Mouse (Mus musculus) bone marrow, adult 2 months (tissue): Measurements from ENCODE around the gene Rwdd1.

Experiments
- CTCF ChIP-seq: fragments of 200-500 bp; IDR thresholded peaks from 2 replicates; pipeline ENCODE4 v1.5.1; 2011; ENCODE audit warnings: low read length, control low read depth; ENCODE audit not compliant: control insufficient read depth, insufficient read depth
- POLR2A ChIP-seq: fragments of 200-500 bp; IDR thresholded peaks from 2 replicates; pipeline ENCODE4 v1.6.1; 2011; ENCODE audit warnings: low read depth, mild to moderate bottlenecking, control low read depth, low read length, borderline replicate concordance; ENCODE audit not compliant: control insufficient read depth

- TF ChIP-seq CTCF, result no peak
- no peak for TF ChIP-seq POLR2A
Observed at GRCm38 (mm10) chr10:34053987-34054386, 34.6 kb upstream of the Rwdd1 start.
